Mouse (Mus musculus): ENCODE measurements around the gene Krt27.

DNA sequence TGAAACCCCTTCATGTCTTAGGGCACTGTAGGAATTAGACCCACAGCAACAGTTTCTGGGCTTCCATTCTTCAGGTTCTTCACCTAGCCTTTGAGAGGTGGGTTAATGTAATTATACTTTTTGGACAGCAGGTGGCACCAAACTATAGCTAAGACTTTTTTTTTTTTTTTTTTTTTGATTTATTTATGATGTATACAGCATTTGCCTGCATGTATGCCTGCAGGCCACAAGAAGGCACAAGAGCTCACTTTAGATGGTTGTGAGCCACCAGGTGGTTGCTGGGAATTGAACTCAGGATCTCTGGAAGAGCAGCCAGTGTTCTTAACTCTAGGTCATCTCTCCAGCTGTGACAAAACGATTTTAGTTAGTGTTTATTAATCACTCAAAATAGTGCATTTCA lies 40.0 kb downstream of the Krt27 start:
- TF ChIP-seq GATA1 (IDR thresholded peaks at IDR 0.05; ENCODE audit: borderline replicate concordance, low read length) (no peak), FLI1 (IDR thresholded peaks at IDR 0.05; ENCODE audit: low read length) (no peak)

Measured in megakaryocyte, embryonic 14.5 days (primary cell).